Mouse (Mus musculus) testis, adult 2 months (tissue): ENCODE results near the gene Gbx1.

Source experiments
- CTCF ChIP-seq: fragments of 200-500 bp; IDR thresholded peaks from 2 replicates; pipeline ENCODE4 v1.5.1; 2012; ENCODE audit warnings: low read depth, mild to moderate bottlenecking, inconsistent platforms, low read length, moderate library complexity; ENCODE audit not compliant: control insufficient read depth, insufficient read depth, insufficient replicate concordance
- POLR2A ChIP-seq: fragments of 200-500 bp; IDR thresholded peaks from 2 replicates; pipeline ENCODE4 v1.6.1; 2012; ENCODE audit warnings: low read depth, mild to moderate bottlenecking, inconsistent platforms, low read length, moderate library complexity; ENCODE audit not compliant: control insufficient read depth

GRCm38 (mm10) chr5:24474723-24475261 lies 52.2 kb downstream of the Gbx1 start:
- TF ChIP-seq CTCF = peak; percentile 7; the same call in 1 of the 2 replicates
- TF ChIP-seq POLR2A = no peak
